Mouse (Mus musculus): ENCODE results near the gene Eif4g3.

GRCm38 (mm10) chr4:138035435-138036120 is 42.8 kb downstream of the Eif4g3 start:
- TF ChIP-seq CTCF (conservative IDR thresholded peaks at IDR 0.05; ENCODE audit: low read length) (no peak), NANOG (IDR thresholded peaks at IDR 0.05; ENCODE audit: borderline replicate concordance, low read length) (no peak)
